Mouse (Mus musculus) embryo, embryonic 10.5 days (tissue): ENCODE measurements around the gene Irak1bp1.

ENCODE experiments used
- DNase-seq: peaks from one replicate; pipeline ENCODE4 v3.0.0-alpha.2; 2015; ENCODE audit warnings: low spot score

Irak1bp1 gene

GRCm38 (mm10) chr9:82884177-82884576, 54.8 kb downstream of the Irak1bp1 start:
- peak; percentile 43 for DNase-seq

GRCm38 (mm10) chr9:82888645-82889044, 59.3 kb downstream of the Irak1bp1 start:
- no peak for DNase-seq
